Mouse (Mus musculus): ENCODE measurements around the gene Atrnl1.

Atrnl1 gene

DNA sequence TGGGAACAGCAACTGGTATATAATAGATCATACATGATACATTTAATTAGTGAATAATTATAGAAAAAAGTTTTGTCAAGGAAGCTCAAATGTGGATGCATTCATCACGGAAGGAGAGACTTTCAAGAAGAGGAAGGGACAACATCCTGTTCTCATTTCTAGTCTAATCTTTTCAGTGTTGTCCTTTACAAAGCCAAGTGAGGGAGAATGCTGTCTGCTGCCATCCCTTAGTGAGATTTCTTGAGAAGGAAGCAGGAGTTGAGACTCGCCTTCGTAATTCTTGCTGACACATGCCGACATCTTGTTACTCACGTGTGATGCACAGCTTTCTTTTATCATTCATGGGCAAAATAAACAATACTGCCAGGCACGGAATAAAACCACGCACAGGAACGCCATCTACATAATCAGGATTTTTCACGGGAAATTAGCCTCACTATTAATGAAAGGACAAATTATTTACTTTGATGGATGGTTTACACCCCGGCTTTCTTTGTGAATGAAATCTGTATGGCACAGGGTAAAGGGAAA lies 316.2 kb downstream of the Atrnl1 start:
- no peak for DNase-seq (ENCODE audit: low read depth, low spot score)
- H3K27me3 ChIP-seq (ENCODE audit: control insufficient read depth, insufficient read depth, low read length, poor library complexity, severe bottlenecking): no peaks in the 10 kb centered on the region
- H3K36me3 ChIP-seq (ENCODE audit: control insufficient read depth, insufficient read depth, low read length, poor library complexity, severe bottlenecking): no peaks in the 10 kb centered on the region

GRCm38 (mm10) chr19:57927566-57928523 lies 317.0 kb downstream of the Atrnl1 start:
- Histone ChIP-seq H3K27me3 (ENCODE audit: control insufficient read depth, insufficient read depth, low read length, poor library complexity, severe bottlenecking) (no peaks in the 10 kb centered on the region), H3K36me3 (ENCODE audit: control insufficient read depth, insufficient read depth, low read length, poor library complexity, severe bottlenecking) (no peaks in the 10 kb centered on the region)
- no peak for DNase-seq (ENCODE audit: low read depth, low spot score)

DNA sequence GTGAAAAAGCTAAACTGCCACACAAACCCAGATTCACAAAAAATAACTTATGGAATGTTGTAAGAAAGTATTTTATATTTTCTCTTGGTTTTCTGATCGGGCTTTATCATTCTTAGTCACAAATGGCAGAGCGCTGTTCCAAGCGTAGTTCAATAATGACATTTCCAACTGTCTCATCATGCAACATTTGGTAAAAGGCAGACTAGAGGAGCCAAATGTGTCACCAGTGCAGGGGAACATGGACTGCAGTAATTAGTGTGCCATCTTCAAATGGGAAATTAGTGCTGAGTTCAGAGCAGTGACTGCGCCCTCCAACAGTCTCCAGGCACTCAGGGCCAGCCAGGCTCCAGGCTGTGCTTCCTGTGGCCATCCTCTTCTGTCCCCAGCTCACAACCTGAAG lies 320.8 kb downstream of the Atrnl1 start:
- DNase-seq (ENCODE audit: low read depth, low spot score): no peak
- H3K36me3 ChIP-seq (ENCODE audit: control insufficient read depth, insufficient read depth, low read length, poor library complexity, severe bottlenecking): no peaks in the 10 kb centered on the region
- no peaks in the 10 kb centered on the region for H3K27me3 ChIP-seq (ENCODE audit: control insufficient read depth, insufficient read depth, low read length, poor library complexity, severe bottlenecking)

DNA sequence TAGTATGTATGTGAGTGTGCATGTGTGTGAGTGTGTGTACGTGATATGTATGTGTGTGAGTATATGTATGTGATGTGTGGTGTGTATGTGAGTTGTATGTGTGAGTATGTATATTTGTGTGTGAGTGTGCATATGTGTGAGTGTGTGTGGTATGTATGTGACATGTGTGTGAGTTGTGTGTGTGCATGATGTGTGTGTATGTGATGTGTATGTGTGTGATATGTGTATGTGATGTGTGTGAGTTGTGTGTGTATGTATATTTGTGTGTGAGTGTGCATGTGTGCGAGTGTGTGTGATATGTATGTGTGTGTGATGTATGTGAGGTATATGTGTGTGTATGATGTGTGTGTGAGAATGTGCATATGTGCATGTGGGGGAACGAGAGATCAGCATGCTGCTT lies 326.0 kb downstream of the Atrnl1 start:
- DNase-seq (ENCODE audit: low read depth, low spot score): no peak
- no peaks in the 10 kb centered on the region for H3K36me3 ChIP-seq (ENCODE audit: control insufficient read depth, insufficient read depth, low read length, poor library complexity, severe bottlenecking)
- H3K27me3 ChIP-seq (ENCODE audit: control insufficient read depth, insufficient read depth, low read length, poor library complexity, severe bottlenecking): no peaks in the 10 kb centered on the region

DNA sequence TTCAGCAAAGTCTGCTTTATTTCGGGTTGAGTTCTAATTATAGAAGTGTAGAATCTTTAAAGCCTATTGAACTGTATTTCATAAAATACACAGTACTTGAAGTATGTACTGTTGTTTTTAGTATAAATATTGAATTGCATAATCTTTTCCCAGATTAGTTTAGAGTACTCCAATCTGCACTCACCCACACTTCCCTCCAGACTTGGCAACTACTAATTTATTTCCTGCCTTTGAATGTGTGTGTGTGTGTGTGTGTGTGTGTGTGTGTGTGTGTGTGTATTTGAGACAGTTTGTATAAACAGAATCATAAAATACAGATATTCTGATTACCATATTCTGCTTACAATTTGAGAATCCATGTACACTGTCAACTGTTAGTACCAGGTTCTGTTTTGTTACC lies 328.3 kb downstream of the Atrnl1 start:
- Histone ChIP-seq H3K27me3 (ENCODE audit: control insufficient read depth, insufficient read depth, low read length, poor library complexity, severe bottlenecking) (no peaks in the 10 kb centered on the region), H3K36me3 (ENCODE audit: control insufficient read depth, insufficient read depth, low read length, poor library complexity, severe bottlenecking) (no peaks in the 10 kb centered on the region)
- no peak for DNase-seq (ENCODE audit: low read depth, low spot score)

GRCm38 (mm10) chr19:57941529-57941928 lies 330.7 kb downstream of the Atrnl1 start:
- no peak for DNase-seq (ENCODE audit: low read depth, low spot score)
- no peaks in the 10 kb centered on the region for H3K27me3 ChIP-seq (ENCODE audit: control insufficient read depth, insufficient read depth, low read length, poor library complexity, severe bottlenecking)
- H3K36me3 ChIP-seq (ENCODE audit: control insufficient read depth, insufficient read depth, low read length, poor library complexity, severe bottlenecking): no peaks in the 10 kb centered on the region

GRCm38 (mm10) chr19:57942281-57942680 lies 331.4 kb downstream of the Atrnl1 start:
- no peak for DNase-seq (ENCODE audit: low read depth, low spot score)
- H3K36me3 ChIP-seq (ENCODE audit: control insufficient read depth, insufficient read depth, low read length, poor library complexity, severe bottlenecking): no peaks in the 10 kb centered on the region
- no peaks in the 10 kb centered on the region for H3K27me3 ChIP-seq (ENCODE audit: control insufficient read depth, insufficient read depth, low read length, poor library complexity, severe bottlenecking)

DNA sequence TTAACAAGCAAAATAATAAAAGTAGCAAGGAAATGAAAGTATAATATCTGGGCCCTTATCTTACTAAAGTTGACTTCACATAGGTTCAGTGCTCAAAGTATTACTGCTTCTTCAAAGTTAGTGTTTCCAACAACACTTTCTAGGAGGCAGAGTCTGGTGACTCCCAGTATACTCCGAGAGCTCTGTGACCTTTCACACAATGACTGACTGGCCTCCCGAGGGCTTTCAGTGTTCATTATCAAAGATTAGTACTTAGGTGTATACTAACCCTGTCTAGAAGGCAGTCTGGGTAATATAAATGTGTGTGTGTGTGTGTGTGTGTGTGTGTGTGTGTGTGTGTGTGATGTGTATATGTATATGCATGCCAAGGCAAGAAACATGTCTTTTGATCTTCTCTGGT lies 332.5 kb downstream of the Atrnl1 start:
- Histone ChIP-seq H3K27me3 (ENCODE audit: control insufficient read depth, insufficient read depth, low read length, poor library complexity, severe bottlenecking) (no peaks in the 10 kb centered on the region), H3K36me3 (ENCODE audit: control insufficient read depth, insufficient read depth, low read length, poor library complexity, severe bottlenecking) (no peaks in the 10 kb centered on the region)
- no peak for DNase-seq (ENCODE audit: low read depth, low spot score)

- no peak for DNase-seq (ENCODE audit: low read depth, low spot score)
- no peaks in the 10 kb centered on the region for H3K27me3 ChIP-seq (ENCODE audit: control insufficient read depth, insufficient read depth, low read length, poor library complexity, severe bottlenecking)
- no peaks in the 10 kb centered on the region for H3K36me3 ChIP-seq (ENCODE audit: control insufficient read depth, insufficient read depth, low read length, poor library complexity, severe bottlenecking)
Measured at GRCm38 (mm10) chr19:57944680-57945079, 333.8 kb downstream of the Atrnl1 start.

DNA sequence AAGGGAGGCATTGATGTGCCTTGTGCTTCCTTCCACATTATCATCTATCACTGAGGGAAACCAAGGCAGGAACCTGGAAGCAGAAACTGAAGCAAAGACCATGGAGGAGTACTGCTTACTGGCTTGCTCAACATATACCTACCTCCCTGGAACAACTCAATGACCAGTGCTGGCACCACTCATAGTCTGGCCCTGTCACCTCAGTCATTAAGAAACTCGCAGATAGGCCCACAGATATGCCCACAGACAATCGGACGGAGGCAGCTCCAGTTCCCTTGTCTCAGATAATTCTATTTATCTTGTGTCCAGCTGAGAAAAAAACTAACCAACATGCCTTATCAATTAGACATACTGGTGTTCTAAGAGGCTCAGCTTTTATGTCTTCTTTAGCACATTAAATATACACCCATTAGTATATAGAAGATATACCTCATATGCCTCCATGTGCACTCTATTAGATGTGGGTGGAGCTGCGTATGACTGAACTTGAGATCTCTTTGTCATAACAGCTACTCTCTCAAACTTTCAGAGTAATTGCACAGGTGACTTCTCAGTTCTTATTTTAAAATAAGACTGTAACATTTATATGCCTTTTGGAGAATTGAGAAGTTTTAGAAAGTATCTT lies 334.9 kb downstream of the Atrnl1 start:
- no peak for DNase-seq (ENCODE audit: low read depth, low spot score)
- H3K36me3 ChIP-seq (ENCODE audit: control insufficient read depth, insufficient read depth, low read length, poor library complexity, severe bottlenecking): no peaks in the 10 kb centered on the region
- H3K27me3 ChIP-seq (ENCODE audit: control insufficient read depth, insufficient read depth, low read length, poor library complexity, severe bottlenecking): no peaks in the 10 kb centered on the region

- DNase-seq (ENCODE audit: low read depth, low spot score): no peak
- no peaks in the 10 kb centered on the region for H3K27me3 ChIP-seq (ENCODE audit: control insufficient read depth, insufficient read depth, low read length, poor library complexity, severe bottlenecking)
- no peaks in the 10 kb centered on the region for H3K36me3 ChIP-seq (ENCODE audit: control insufficient read depth, insufficient read depth, low read length, poor library complexity, severe bottlenecking)
Measured at GRCm38 (mm10) chr19:57948489-57948888, 337.7 kb downstream of the Atrnl1 start.

DNA sequence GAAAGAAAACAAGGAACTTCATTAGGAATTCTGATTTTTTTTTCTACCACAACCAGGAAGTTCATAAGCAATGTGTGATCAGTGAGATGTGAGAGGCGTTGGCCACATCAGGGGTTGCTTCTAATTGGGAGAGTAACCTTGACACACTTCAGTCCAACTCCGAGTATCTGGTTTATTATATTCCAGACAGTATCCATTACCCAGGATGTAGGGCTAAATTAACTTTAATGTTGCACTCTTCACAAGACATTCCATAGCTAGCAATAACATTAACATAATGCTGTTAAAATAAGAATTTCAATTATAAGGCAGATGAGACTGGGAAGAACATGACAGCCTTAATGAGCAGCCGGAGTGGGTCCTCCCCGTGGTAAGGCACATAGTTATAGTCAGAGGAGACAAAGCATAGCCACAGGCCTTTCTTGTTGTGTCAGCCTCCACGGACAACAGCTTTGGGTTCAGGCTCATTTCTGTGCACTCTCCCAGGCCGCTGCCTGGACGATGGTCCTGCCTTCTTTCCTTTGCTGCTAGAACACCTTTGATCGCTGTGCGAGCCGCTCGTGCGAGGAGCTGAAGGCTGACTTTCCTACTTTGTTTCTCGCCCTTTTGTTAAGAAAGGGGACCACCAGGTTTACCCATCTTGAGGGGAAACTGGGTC lies 338.6 kb downstream of the Atrnl1 start:
- H3K27me3 ChIP-seq (ENCODE audit: control insufficient read depth, insufficient read depth, low read length, poor library complexity, severe bottlenecking): no peaks in the 10 kb centered on the region
- DNase-seq (ENCODE audit: low read depth, low spot score): no peak
- no peaks in the 10 kb centered on the region for H3K36me3 ChIP-seq (ENCODE audit: control insufficient read depth, insufficient read depth, low read length, poor library complexity, severe bottlenecking)

- no peak for DNase-seq (ENCODE audit: low read depth, low spot score)
- no peaks in the 10 kb centered on the region for H3K27me3 ChIP-seq (ENCODE audit: control insufficient read depth, insufficient read depth, low read length, poor library complexity, severe bottlenecking)
- H3K36me3 ChIP-seq (ENCODE audit: control insufficient read depth, insufficient read depth, low read length, poor library complexity, severe bottlenecking): no peaks in the 10 kb centered on the region
Measured at GRCm38 (mm10) chr19:57954131-57954530, 343.3 kb downstream of the Atrnl1 start.

DNA sequence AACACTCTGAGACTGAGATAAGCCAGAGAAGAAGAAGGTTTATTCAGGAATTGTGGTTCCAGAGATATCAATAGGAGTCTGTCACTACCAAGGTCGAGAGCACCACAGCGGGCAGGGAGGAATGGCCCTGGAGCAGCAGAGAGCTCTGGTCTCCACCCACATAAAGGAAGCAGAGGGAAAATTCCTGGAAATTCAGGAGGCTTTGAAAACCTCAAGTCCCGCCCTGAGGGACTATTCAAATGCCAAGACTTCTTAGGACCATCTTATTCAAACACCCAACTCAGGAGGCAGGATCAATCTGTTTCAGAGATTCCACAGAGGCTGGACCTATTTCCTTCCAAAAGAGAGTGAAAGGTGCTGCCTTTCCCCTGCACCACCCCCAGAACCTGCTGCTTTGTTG lies 345.6 kb downstream of the Atrnl1 start:
- no peak for DNase-seq (ENCODE audit: low read depth, low spot score)
- H3K27me3 ChIP-seq (ENCODE audit: control insufficient read depth, insufficient read depth, low read length, poor library complexity, severe bottlenecking): no peaks in the 10 kb centered on the region
- H3K36me3 ChIP-seq (ENCODE audit: control insufficient read depth, insufficient read depth, low read length, poor library complexity, severe bottlenecking): no peaks in the 10 kb centered on the region

GRCm38 (mm10) chr19:57957363-57957762 lies 346.5 kb downstream of the Atrnl1 start:
- DNase-seq (ENCODE audit: low read depth, low spot score): no peak
- H3K27me3 ChIP-seq (ENCODE audit: control insufficient read depth, insufficient read depth, low read length, poor library complexity, severe bottlenecking): no peaks in the 10 kb centered on the region
- H3K36me3 ChIP-seq (ENCODE audit: control insufficient read depth, insufficient read depth, low read length, poor library complexity, severe bottlenecking): no peaks in the 10 kb centered on the region
